Comparison of ENCODE assay signal across 35 mouse cellular contexts in the genomic region with DNA sequence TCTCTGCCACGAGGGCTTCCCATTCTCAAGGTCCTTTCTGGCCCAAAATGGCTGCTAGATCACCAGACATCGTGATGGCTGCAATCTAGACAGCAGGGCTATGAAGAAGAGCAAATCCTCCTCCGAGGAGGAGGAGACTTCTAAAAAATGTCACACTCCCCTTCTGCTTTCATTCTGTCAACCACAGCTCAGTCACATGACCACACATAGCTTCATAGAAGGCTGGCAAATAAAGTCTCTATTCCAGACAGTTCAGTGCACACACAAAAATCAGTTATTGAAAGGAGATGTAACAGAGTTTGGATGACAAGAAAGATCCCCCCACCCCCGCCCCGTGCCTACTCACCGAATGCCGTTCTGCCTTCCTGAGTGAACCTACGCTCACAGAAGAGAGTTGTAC. TPM values are rescaled to one million over a fixed set of nuclear protein-coding genes. Genes with fewer than 3 reads are reported as not detected.
"Had no signal": no experiment of that assay in that cellular context is flagged by ENCODE, and none has a peak within 500 bp of the region (broad histone marks: within the 10 kb centered on the region; RNA-seq: fewer than 3 reads in every experiment).

No protein-coding gene starts in this region.

- H3K4me2 ChIP-seq: heart, embryonic 11.5 days; heart, embryonic 12.5 days; heart, embryonic 13.5 days; heart, embryonic 15.5 days; hindbrain, embryonic 12.5 days; hindbrain, embryonic 13.5 days; hindbrain, embryonic 14.5 days; hindbrain, embryonic 15.5 days; intestine, embryonic 15.5 days; kidney, embryonic 15.5 days had no signal

- H3K27ac ChIP-seq: heart, embryonic 13.5 days; heart, embryonic 15.5 days; hindbrain, embryonic 10.5 days; hindbrain, embryonic 12.5 days; hindbrain, embryonic 13.5 days; hindbrain, embryonic 14.5 days; hindbrain, embryonic 15.5 days; hindbrain, postnatal 0 days; intestine, embryonic 15.5 days; kidney, embryonic 15.5 days; kidney, postnatal 0 days; layer of hippocampus, adult 2 months; left cerebral cortex, adult 2 months had no signal

- DNase-seq: heart, postnatal 10 days; heart, postnatal 14 days; heart, postnatal 36 days; heart, postnatal 4 days; kidney, adult 11 months; kidney, adult 18-20 months; kidney, adult 2 months; kidney, adult 8-10 months; kidney, adult 9 months; kidney, postnatal 10 days; kidney, postnatal 14 days; kidney, postnatal 25 days; kidney, postnatal 36 days; kidney, postnatal 4 days; layer of hippocampus, adult 9-11 months had no signal

- H3K4me3 ChIP-seq: heart, embryonic 12.5 days; heart, embryonic 13.5 days; heart, embryonic 15.5 days; hindbrain, embryonic 10.5 days; hindbrain, embryonic 12.5 days; hindbrain, embryonic 13.5 days; hindbrain, embryonic 15.5 days; intestine, embryonic 15.5 days; kidney, embryonic 15.5 days; layer of hippocampus, adult 2 months; left cerebral cortex, adult 2 months had no signal

- H3K9me3 ChIP-seq: heart, embryonic 12.5 days; heart, embryonic 13.5 days; heart, embryonic 15.5 days; hindbrain, embryonic 10.5 days; hindbrain, embryonic 12.5 days; hindbrain, embryonic 13.5 days; hindbrain, embryonic 15.5 days; intestine, embryonic 15.5 days; kidney, embryonic 15.5 days had no signal

- H3K27me3 ChIP-seq: heart, embryonic 12.5 days; heart, embryonic 13.5 days; heart, embryonic 15.5 days; hindbrain, embryonic 12.5 days; hindbrain, embryonic 13.5 days; hindbrain, embryonic 15.5 days; intestine, embryonic 15.5 days; kidney, embryonic 15.5 days had no signal

- H3K36me3 ChIP-seq: heart, embryonic 12.5 days; heart, embryonic 13.5 days; heart, embryonic 15.5 days; hindbrain, embryonic 10.5 days; hindbrain, embryonic 12.5 days; hindbrain, embryonic 13.5 days; hindbrain, embryonic 15.5 days; intestine, embryonic 15.5 days; kidney, embryonic 15.5 days had no signal

- H3K4me1 ChIP-seq: heart, embryonic 12.5 days; heart, embryonic 13.5 days; heart, embryonic 15.5 days; hindbrain, embryonic 10.5 days; hindbrain, embryonic 12.5 days; hindbrain, embryonic 13.5 days; hindbrain, embryonic 15.5 days; intestine, embryonic 15.5 days; kidney, embryonic 15.5 days had no signal

- ATAC-seq: hindbrain, embryonic 16.5 days; hindbrain, postnatal 0 days; inflammation-experienced regulatory T-cells, adult 6 months; intestine, embryonic 15.5 days; intestine, embryonic 16.5 days; intestine, postnatal 0 days had no signal

- H3K9ac ChIP-seq: heart, embryonic 12.5 days; heart, embryonic 13.5 days; heart, embryonic 15.5 days; hindbrain, embryonic 12.5 days; hindbrain, embryonic 13.5 days; hindbrain, embryonic 14.5 days; hindbrain, embryonic 15.5 days; intestine, embryonic 15.5 days; kidney, embryonic 15.5 days had no signal

RNA-seq across cellular contexts. Expression of gene Gdnf, which starts 37.7 kb away (rescaled TPM):
- total RNA-seq: hematopoietic stem cell, adult 5-6 weeks had no signal
- polyA plus RNA-seq: inflammation-experienced regulatory T-cells, adult 6 months had no signal
